Mouse (Mus musculus) embryonic facial prominence, embryonic 14.5 days (tissue): ENCODE measurements around the gene Gpr176. TPM values are rescaled to one million over a fixed set of nuclear protein-coding genes. Genes with fewer than 3 reads are reported as not detected.

Experiments
- ATAC-seq: fragments of 200-750 bp; cut with Nextera tagmentation; 2 replicates; pipeline ENCODE4 v1.8.0; 2017; ENCODE audit warnings: low read depth, moderate number of reproducible peaks, moderate TSS enrichment
- DNase-seq: peaks from one replicate; pipeline ENCODE4 v3.0.0-alpha.2; 2015; ENCODE audit warnings: low spot score
- H3K27ac ChIP-seq: fragments of 300-500 bp; sonication (generic); replicated peaks from 2 replicates; pipeline ENCODE4 v1.5.1; 2014; ENCODE audit warnings: low read depth, mild to moderate bottlenecking, low read length, moderate library complexity
- H3K27me3 ChIP-seq: fragments of 300-500 bp; sonication (generic); replicated peaks from 2 replicates; pipeline ENCODE4 v1.6.1; 2014; ENCODE audit warnings: low read length; ENCODE audit not compliant: control insufficient read depth, insufficient read depth
- H3K36me3 ChIP-seq: fragments of 300-500 bp; sonication (generic); 2 replicates; pipeline ENCODE4 v1.6.1; 2014; ENCODE audit warnings: low read length, mixed read lengths; ENCODE audit not compliant: control insufficient read depth, insufficient read depth
- H3K4me1 ChIP-seq: fragments of 300-500 bp; sonication (generic); 2 replicates; pipeline ENCODE4 v1.6.1; 2014; ENCODE audit warnings: antibody characterized with exemption, low read length; ENCODE audit not compliant: control insufficient read depth, insufficient read depth
- H3K4me2 ChIP-seq: fragments of 300-500 bp; sonication (generic); 2 replicates; pipeline ENCODE4 v1.6.1; 2014; ENCODE audit warnings: low read depth, mild to moderate bottlenecking, low read length, moderate library complexity, mixed read lengths
- H3K4me3 ChIP-seq: fragments of 300-500 bp; sonication (generic); 2 replicates; pipeline ENCODE4 v1.5.1; 2014; ENCODE audit warnings: low read depth, mild to moderate bottlenecking, low read length
- H3K9ac ChIP-seq: fragments of 300-500 bp; sonication (generic); 2 replicates; pipeline ENCODE4 v1.6.1; 2014; ENCODE audit warnings: low read depth, mild to moderate bottlenecking, low read length, moderate library complexity, mixed read lengths
- H3K9me3 ChIP-seq: fragments of 300-500 bp; sonication (generic); 2 replicates; pipeline ENCODE4 v1.6.1; 2016; ENCODE audit warnings: low read length; ENCODE audit not compliant: control insufficient read depth
- WGBS: fragments of 180-500 bp; shearing (Covaris S2); extraction: QIAGEN DNeasy Blood & Tissue Kit; methylation state at CpG from one replicate; pipeline ENCODE4 v1.1.7; 2014; 5-methylcytosine and 5-hydroxymethylcytosine counted together
- microRNA-seq: library from miRNA; unstranded; fragments of <30 nt; microRNA quantifications from one replicate; pipeline ENCODE4, GENCODE M21; 2016; ENCODE audit warnings: borderline number of aligned reads
- polyA plus RNA-seq: library from polyadenylated mRNA; unstranded; fragments of >200 nt; fragmentation: Nextera tagmentation; extraction: Ambion mirVana; gene quantifications from 2 replicates; pipeline ENCODE4 v1.2.1, GENCODE M21; 2014

The Gpr176 gene
- polyA plus RNA-seq, 1 experiment from 2014 or later: 0.53 TPM

- ATAC-seq: no peak
- Histone ChIP-seq H3K9me3 (no peaks in the 10 kb centered on the region), H3K27me3 (no peaks in the 10 kb centered on the region), H3K27ac (no peak overlapping the region), H3K36me3 (no peaks in the 10 kb centered on the region), H3K4me1 (no peaks in the 10 kb centered on the region; the same call in 1 of the 2 replicates), H3K4me3 (no peak overlapping the region), H3K4me2 (no peak overlapping the region), H3K9ac (no peak overlapping the region)
- 86% methylated on average over 4 of the region's 4 CpGs for WGBS
- DNase-seq: no peak
Measured at GRCm38 (mm10) chr2:118228486-118229079, 144.6 kb downstream of the Gpr176 start.

Small RNA genes within 50 kb of the gene (microRNA-seq; reads per million reads assigned to microRNA genes)
- gene Gm22800: not detected

Other genes with a start within 250 kb of the Gpr176 start
- 0.96 and 1.0 TPM in 2 replicates for gene Fsip1, start 116.5 kb downstream of the Gpr176 start, polyA plus RNA-seq
- gene Eif2ak4, start 15.2 kb upstream of the Gpr176 start, polyA plus RNA-seq: 10.0 and 10.8 TPM in 2 replicates
- gene Srp14, start 106.3 kb upstream of the Gpr176 start, polyA plus RNA-seq: 237 and 260 TPM in 2 replicates
- 5.6 and 7.6 TPM in 2 replicates for gene Bmf, start 176.3 kb upstream of the Gpr176 start, polyA plus RNA-seq
- gene Bub1b, start 224.8 kb upstream of the Gpr176 start, polyA plus RNA-seq: 53.4 and 65.0 TPM in 2 replicates